ENCODE assay signal across 12 mouse cellular contexts in genomic region chr9:63610231-63610630, GRCm38 (mm10). TPM values are rescaled to one million over a fixed set of nuclear protein-coding genes. Genes with fewer than 3 reads are reported as not detected.
DNase-seq lines count a peak whose midpoint lies in the region; ATAC-seq and TF ChIP-seq lines count a peak whose summit lies in the region.
"Had no signal": no experiment of that assay in that cellular context is flagged by ENCODE, and none has a peak within 500 bp of the region (broad histone marks: within the 10 kb centered on the region; RNA-seq: fewer than 3 reads in every experiment).

No protein-coding gene starts in this region.

- H3K79me2 ChIP-seq in myocyte (ENCODE audit: control insufficient read depth, insufficient read depth) = peaks cover 37% of the 10 kb centered on the region

- peak overlapping the region; percentile 69; the same call in 1 of the 2 replicates for H3K27ac ChIP-seq in heart, embryonic 13.5 days (replicated peaks)
- no peak overlapping the region for H3K27ac ChIP-seq in heart, embryonic 10.5 days
- peak overlapping the region; percentile 78; the same call in 1 of the 2 replicates for H3K27ac ChIP-seq in embryonic facial prominence, embryonic 10.5 days (replicated peaks)

- no peaks in the 10 kb centered on the region for H3K9me3 ChIP-seq in heart, embryonic 13.5 days
- no peaks in the 10 kb centered on the region for H3K9me3 ChIP-seq in heart, embryonic 10.5 days
- no peaks in the 10 kb centered on the region for H3K9me3 ChIP-seq in megakaryocyte, embryonic 14.5 days
- no peaks in the 10 kb centered on the region for H3K9me3 ChIP-seq in embryonic facial prominence, embryonic 10.5 days
- H3K9me3 ChIP-seq: midbrain, embryonic 10.5 days had no signal

- no peaks in the 10 kb centered on the region for H3K36me3 ChIP-seq in heart, embryonic 13.5 days
- no peaks in the 10 kb centered on the region for H3K36me3 ChIP-seq in heart, embryonic 10.5 days
- peaks cover 59% of the 10 kb centered on the region for H3K36me3 ChIP-seq in megakaryocyte, embryonic 14.5 days (replicated peaks; ENCODE audit: low read length)
- H3K36me3 ChIP-seq in embryonic facial prominence, embryonic 10.5 days (replicated peaks) = no peaks in the 10 kb centered on the region
- no peaks in the 10 kb centered on the region for H3K36me3 ChIP-seq in myocyte (ENCODE audit: control insufficient read depth, insufficient read depth)

- no peaks in the 10 kb centered on the region for H3K27me3 ChIP-seq in heart, embryonic 13.5 days (replicated peaks)
- H3K27me3 ChIP-seq in heart, embryonic 10.5 days (ENCODE audit: insufficient read depth, poor library complexity, severe bottlenecking) = no peaks in the 10 kb centered on the region
- H3K27me3 ChIP-seq in megakaryocyte, embryonic 14.5 days (replicated peaks) = no peaks in the 10 kb centered on the region
- H3K27me3 ChIP-seq in embryonic facial prominence, embryonic 10.5 days (replicated peaks; ENCODE audit: low read depth, poor library complexity, severe bottlenecking) = no peaks in the 10 kb centered on the region
- no peaks in the 10 kb centered on the region for H3K27me3 ChIP-seq in myocyte (ENCODE audit: control insufficient read depth, insufficient read depth, insufficient read length)

- DNase-seq in heart, embryonic 10.5 days (ENCODE audit: low spot score) = no peak
- DNase-seq in embryonic facial prominence, embryonic 10.5 days (ENCODE audit: low spot score) = no peak
- no peak for DNase-seq in gastrocnemius, postnatal 4 days (ENCODE audit: low spot score in 2 of 2)
- DNase-seq in frontal cortex, postnatal 25 days (ENCODE audit: low spot score in 2 of 2) = no peak

- peaks cover 55% of the 10 kb centered on the region for H3K4me1 ChIP-seq in heart, embryonic 13.5 days
- H3K4me1 ChIP-seq in heart, embryonic 10.5 days = peaks cover 40% of the 10 kb centered on the region
- H3K4me1 ChIP-seq in megakaryocyte, embryonic 14.5 days = peaks cover 95% of the 10 kb centered on the region
- H3K4me1 ChIP-seq in embryonic facial prominence, embryonic 10.5 days = peaks cover 68% of the 10 kb centered on the region

- no peak overlapping the region for H3K4me2 ChIP-seq in heart, embryonic 13.5 days
- H3K4me2 ChIP-seq in myocyte (ENCODE audit: low read depth) = peak overlapping the region; percentile 92

- ATAC-seq in heart, embryonic 13.5 days (ENCODE audit: extremely low read depth, insufficient number of reproducible peaks, low FRiP score, low TSS enrichment) = no peak
- no peak for ATAC-seq in megakaryocyte, adult 5-6 weeks (ENCODE audit: poor library complexity, severe bottlenecking)
- ATAC-seq: intestine, embryonic 16.5 days had no signal

- WGBS in heart, embryonic 13.5 days = 89% methylated on average over 6 of the region's 6 CpGs
- WGBS in heart, embryonic 10.5 days = 89% methylated on average over 6 of the region's 6 CpGs
- whole genome bisulfite sequencing in embryonic facial prominence, embryonic 10.5 days = 84% methylated on average over 6 of the region's 6 CpGs

- H3K4me3 ChIP-seq in heart, embryonic 13.5 days = no peak overlapping the region
- no peak overlapping the region for H3K4me3 ChIP-seq in heart, embryonic 10.5 days
- peak overlapping the region; percentile 88 for H3K4me3 ChIP-seq in megakaryocyte, embryonic 14.5 days (replicated peaks)
- no peak overlapping the region for H3K4me3 ChIP-seq in embryonic facial prominence, embryonic 10.5 days
- no peak overlapping the region for H3K4me3 ChIP-seq in myocyte
- H3K4me3 ChIP-seq: erythroblast, embryonic 14.5 days; midbrain, embryonic 10.5 days had no signal

- no peak for TF ChIP-seq POLR2A in myocyte (IDR thresholded peaks at IDR 0.05; ENCODE audit: insufficient read length, low read depth)

- H3K9ac ChIP-seq in heart, embryonic 13.5 days = no peak overlapping the region

- H3ac ChIP-seq in myocyte (ENCODE audit: control insufficient read depth, insufficient read length) = no peak overlapping the region

TF ChIP-seq in myocyte, 11 proteins besides CTCF, POLR2A, EP300 and RAD21:
- no peak for TF ChIP-seq E2F4 (IDR thresholded peaks at IDR 0.05; ENCODE audit: insufficient read depth)
- TF ChIP-seq POLR2AphosphoS2 (IDR thresholded peaks at IDR 0.05; ENCODE audit: insufficient read length, low read depth) = no peak
- no peak for TF ChIP-seq MAX (IDR thresholded peaks at IDR 0.05; ENCODE audit: low read depth)
- no peak for TF ChIP-seq MYOG (IDR thresholded peaks at IDR 0.05; ENCODE audit: control insufficient read depth in 1 of 3, insufficient read depth in 1 of 3, insufficient read length in 2 of 3, low read depth in 2 of 3)
- TF ChIP-seq REST (IDR thresholded peaks at IDR 0.05; ENCODE audit: insufficient read depth, insufficient read length) = no peak
- TF ChIP-seq MYOD1 (IDR thresholded peaks at IDR 0.05; ENCODE audit: control insufficient read depth in 1 of 3, insufficient read length in 2 of 3, low read depth in 2 of 3) = no peak
- TF ChIP-seq TCF12 (IDR thresholded peaks at IDR 0.05; ENCODE audit: insufficient read depth, poor library complexity, severe bottlenecking) = no peak
- no peak for TF ChIP-seq CEBPB (IDR thresholded peaks at IDR 0.05; ENCODE audit: insufficient read depth, poor library complexity, severe bottlenecking)
- no peak for TF ChIP-seq USF1 (IDR thresholded peaks at IDR 0.05; ENCODE audit: low read depth)
- no peak for TF ChIP-seq TCF3 (IDR thresholded peaks at IDR 0.05; ENCODE audit: insufficient read length, low read depth)
- TF ChIP-seq SRF (IDR thresholded peaks at IDR 0.05; ENCODE audit: control insufficient read depth, insufficient read length, low read depth) = no peak

RNA-seq across cellular contexts. Expression of gene Aagab, which starts 7.8 kb away (rescaled TPM):
- polyA plus RNA-seq in heart, embryonic 13.5 days (2015; fragmentation: Nextera tagmentation; extraction: Ambion mirVana) = 21.8 and 23.1 TPM in 2 replicates
- polyA plus RNA-seq in heart, embryonic 10.5 days (2016; fragmentation: Nextera tagmentation; extraction: Ambion mirVana) = 27.8 and 28.0 TPM in 2 replicates
- 1.3 and 4.4 TPM in 2 replicates for polyA plus RNA-seq in megakaryocyte, embryonic 14.5 days (2012; ENCODE audit: insufficient read depth, low replicate concordance)
- total RNA-seq in megakaryocyte, adult 5-6 weeks (2015) = 12.5 and 13.3 TPM in 2 replicates
- 24.5 and 25.6 TPM in 2 replicates for total RNA-seq in megakaryocyte, adult 5-6 weeks (2017)
- polyA plus RNA-seq in embryonic facial prominence, embryonic 10.5 days (2016; fragmentation: Nextera tagmentation; extraction: Ambion mirVana) = 37.4 and 38.4 TPM in 2 replicates
- 10.4 TPM for polyA plus RNA-seq in myocyte (2012; fragmentation: generic; extraction: Trizol)
- 10 to 100 TPM; 10.8 to 13.4 TPM for total RNA-seq in gastrocnemius, postnatal 4 days (2021)

RNA-seq across cellular contexts. Expression of gene Iqch, which starts 7.9 kb away (rescaled TPM):
- 0.08 TPM in 1 of 2 replicates, not detected in the other for polyA plus RNA-seq in heart, embryonic 13.5 days (2015; fragmentation: Nextera tagmentation; extraction: Ambion mirVana)
- 0.11 TPM in 1 of 2 replicates, not detected in the other for polyA plus RNA-seq in heart, embryonic 10.5 days (2016; fragmentation: Nextera tagmentation; extraction: Ambion mirVana)
- not detected in 2 replicates for polyA plus RNA-seq in megakaryocyte, embryonic 14.5 days (2012; ENCODE audit: insufficient read depth, low replicate concordance)
- not detected in 2 replicates for total RNA-seq in megakaryocyte, adult 5-6 weeks (2015)
- total RNA-seq in megakaryocyte, adult 5-6 weeks (2017) = not detected in 2 replicates
- polyA plus RNA-seq in embryonic facial prominence, embryonic 10.5 days (2016; fragmentation: Nextera tagmentation; extraction: Ambion mirVana) = 0.09 TPM in 1 of 2 replicates, not detected in the other
- polyA plus RNA-seq in myocyte (2012; fragmentation: generic; extraction: Trizol) = not detected
- not detected for total RNA-seq in gastrocnemius, postnatal 4 days (2021)
- polyA plus RNA-seq: cerebellum, adult 2 months; erythroblast, embryonic 14.5 days; intestine, embryonic 16.5 days had no signal
